Mouse (Mus musculus) stomach, postnatal 0 days (tissue): ENCODE measurements around the gene Ptpn14. TPM values are rescaled to one million over a fixed set of nuclear protein-coding genes. Genes with fewer than 3 reads are reported as not detected.
A peak's percentile ranks its signal among the peaks of the same experiment; 100 is the strongest.

ENCODE experiments used
- ATAC-seq: fragments of 200-750 bp; cut with Nextera tagmentation; 2 replicates; pipeline ENCODE4 v1.8.0; 2017; ENCODE audit not compliant: low FRiP score, low TSS enrichment
- DNase-seq: peaks from one replicate; pipeline ENCODE4 v3.0.0-alpha.2; 2016; ENCODE audit warnings: low spot score
- H3K27ac ChIP-seq: fragments of 300-500 bp; sonication (generic); replicated peaks from 2 replicates; pipeline ENCODE4 v1.5.1; 2014; ENCODE audit warnings: mild to moderate bottlenecking, control low read depth
- H3K27me3 ChIP-seq: fragments of 300-500 bp; sonication (generic); 2 replicates; pipeline ENCODE4 v1.6.1; 2014; ENCODE audit warnings: low read length; ENCODE audit not compliant: control insufficient read depth, insufficient read depth
- H3K36me3 ChIP-seq: fragments of 300-500 bp; sonication (generic); 2 replicates; pipeline ENCODE4 v1.6.1; 2014; ENCODE audit warnings: low read length, mixed read lengths; ENCODE audit not compliant: control insufficient read depth, insufficient read depth
- H3K4me1 ChIP-seq: fragments of 300-500 bp; sonication (generic); replicated peaks from 2 replicates; pipeline ENCODE4 v1.6.1; 2014; ENCODE audit warnings: antibody characterized with exemption; ENCODE audit not compliant: control insufficient read depth, insufficient read depth
- H3K4me2 ChIP-seq: fragments of 300-500 bp; sonication (generic); replicated peaks from 2 replicates; pipeline ENCODE4 v1.6.1; 2014; ENCODE audit warnings: low read depth, mild to moderate bottlenecking, control low read depth, moderate library complexity
- H3K4me3 ChIP-seq: fragments of 300-500 bp; sonication (generic); 2 replicates; pipeline ENCODE4 v1.5.1; 2014; ENCODE audit warnings: low read depth, low read length, control low read depth
- H3K9ac ChIP-seq: fragments of 300-500 bp; sonication (generic); 2 replicates; pipeline ENCODE4 v1.6.1; 2014; ENCODE audit warnings: mild to moderate bottlenecking, low read length, control low read depth, mixed read lengths
- H3K9me3 ChIP-seq: fragments of 300-500 bp; sonication (generic); 2 replicates; pipeline ENCODE4 v1.6.1; 2016; ENCODE audit warnings: low read length; ENCODE audit not compliant: control insufficient read depth
- CTCF ChIP-seq: IDR thresholded peaks from 2 replicates; pipeline ENCODE4 v1.5.1; 2016; ENCODE audit warnings: antibody characterized with exemption, low read depth, mild to moderate bottlenecking, moderate library complexity
- EP300 ChIP-seq: optimal IDR thresholded peaks from 2 replicates; pipeline ENCODE3; 2016; ENCODE audit warnings: antibody characterized with exemption
- WGBS: fragments of 180-500 bp; shearing (Covaris S2); extraction: QIAGEN DNeasy Blood & Tissue Kit; methylation state at CpG from one replicate; pipeline ENCODE4 v1.1.7; 2014; 5-methylcytosine and 5-hydroxymethylcytosine counted together
- polyA plus RNA-seq: library from polyadenylated mRNA; unstranded; fragments of >200 nt; fragmentation: Nextera tagmentation; extraction: Ambion mirVana; gene quantifications from 2 replicates; pipeline ENCODE4 v1.2.1, GENCODE M21; 2015

Ptpn14 gene
- polyA plus RNA-seq, 1 experiment from 2014 or later, result 4.5 TPM

GRCm38 (mm10) chr1:189727346-189727883 lies 653 bp upstream of the Ptpn14 start:
- ATAC-seq, result peak; percentile 83
- peak overlapping the region; percentile 83 for H3K4me3 ChIP-seq
- H3K9ac ChIP-seq, result peak overlapping the region; percentile 88
- peak; percentile 93 for DNase-seq
- peak overlapping the region; percentile 98 for H3K27ac ChIP-seq
- peak overlapping the region; percentile 93 for H3K4me2 ChIP-seq
- 2% methylated on average over 22 of the region's 22 CpGs for WGBS
- H3K27me3 ChIP-seq, result no peaks in the 10 kb centered on the region
- 0 out of 2 replicates have a peak, but pooled peaks cover 2% of the 10 kb centered on the region for H3K4me1 ChIP-seq
- no peaks in the 10 kb centered on the region for H3K9me3 ChIP-seq
- no peaks in the 10 kb centered on the region for H3K36me3 ChIP-seq
- TF ChIP-seq EP300 (no peak), CTCF (no peak)

- Histone ChIP-seq H3K27ac (peak overlapping the region; percentile 98), H3K9me3 (no peaks in the 10 kb centered on the region), H3K4me1 (0 out of 2 replicates have a peak, but pooled peaks cover 2% of the 10 kb centered on the region), H3K27me3 (no peaks in the 10 kb centered on the region), H3K9ac (peak overlapping the region; percentile 88), H3K36me3 (no peaks in the 10 kb centered on the region), H3K4me3 (peak overlapping the region; percentile 83), H3K4me2 (peak overlapping the region; percentile 93)
- ATAC-seq, result no peak
- no peak for DNase-seq
- no peak for TF ChIP-seq EP300
- no peak for TF ChIP-seq CTCF
- whole genome bisulfite sequencing, result under 1% methylated on average over 15 of the region's 15 CpGs
These were observed 682 bp downstream of the Ptpn14 start for GRCm38 (mm10) chr1:189728784-189729115.

- Histone ChIP-seq H3K9ac (peak overlapping the region; percentile 88), H3K27me3 (no peaks in the 10 kb centered on the region), H3K4me3 (peak overlapping the region; percentile 83), H3K4me1 (0 out of 2 replicates have a peak, but pooled peaks cover 2% of the 10 kb centered on the region), H3K9me3 (no peaks in the 10 kb centered on the region), H3K36me3 (no peaks in the 10 kb centered on the region), H3K27ac (peak overlapping the region; percentile 98), H3K4me2 (peak overlapping the region; percentile 93)
- 8% methylated on average over 17 of the region's 17 CpGs for WGBS
- TF ChIP-seq EP300 (no peak), CTCF (no peak)
- DNase-seq (no peak), ATAC-seq (no peak)
These were observed 1.2 kb downstream of the Ptpn14 start for GRCm38 (mm10) chr1:189729141-189729815.

GRCm38 (mm10) chr1:189731697-189732096 lies 3.6 kb downstream of the Ptpn14 start:
- Histone ChIP-seq H3K36me3 (no peaks in the 10 kb centered on the region), H3K27ac (peak overlapping the region; percentile 35; the same call in 1 of the 2 replicates), H3K9ac (no peak overlapping the region), H3K4me2 (no peak overlapping the region), H3K4me3 (no peak overlapping the region), H3K9me3 (no peaks in the 10 kb centered on the region), H3K4me1 (0 out of 2 replicates have a peak, but pooled peaks cover 2% of the 10 kb centered on the region), H3K27me3 (no peaks in the 10 kb centered on the region)
- no peak for TF ChIP-seq CTCF
- TF ChIP-seq EP300, result no peak
- 45% methylated on average over 10 of the region's 10 CpGs for WGBS
- ATAC-seq (peak; percentile 20; the same call in 1 of the 2 replicates), DNase-seq (peak; percentile 58)

GRCm38 (mm10) chr1:189732156-189732555 lies 4.1 kb downstream of the Ptpn14 start:
- H3K4me1 ChIP-seq, result no peaks in the 10 kb centered on the region
- H3K9ac ChIP-seq, result no peak overlapping the region
- H3K4me2 ChIP-seq, result no peak overlapping the region
- WGBS, result 50% methylated on average over 8 of the region's 8 CpGs
- H3K27ac ChIP-seq, result peak overlapping the region; percentile 35; the same call in 1 of the 2 replicates
- no peaks in the 10 kb centered on the region for H3K36me3 ChIP-seq
- ATAC-seq, result no peak
- H3K9me3 ChIP-seq, result no peaks in the 10 kb centered on the region
- H3K27me3 ChIP-seq, result no peaks in the 10 kb centered on the region
- DNase-seq, result no peak
- TF ChIP-seq EP300 (no peak), CTCF (no peak)
- no peak overlapping the region for H3K4me3 ChIP-seq

GRCm38 (mm10) chr1:189740075-189740474 lies 12.0 kb downstream of the Ptpn14 start:
- Histone ChIP-seq H3K4me2 (no peak overlapping the region), H3K9me3 (no peaks in the 10 kb centered on the region), H3K4me3 (no peak overlapping the region), H3K4me1 (no peaks in the 10 kb centered on the region), H3K27me3 (no peaks in the 10 kb centered on the region), H3K36me3 (no peaks in the 10 kb centered on the region), H3K27ac (no peak overlapping the region), H3K9ac (no peak overlapping the region)
- 60% methylated on average over 7 of the region's 7 CpGs for WGBS
- no peak for DNase-seq
- ATAC-seq, result no peak
- TF ChIP-seq EP300 (no peak), CTCF (no peak)
